In genomic region chr11:109487991-109488684, GRCm38 (mm10) we compare ENCODE assay signal across 22 mouse cellular contexts. TPM values are rescaled to one million over a fixed set of nuclear protein-coding genes. Genes with fewer than 3 reads are reported as not detected.
DNase-seq lines count a peak whose midpoint lies in the region; ATAC-seq and TF ChIP-seq lines count a peak whose summit lies in the region.
"Had no signal": no experiment of that assay in that cellular context is flagged by ENCODE, and none has a peak within 500 bp of the region (broad histone marks: within the 10 kb centered on the region; RNA-seq: fewer than 3 reads in every experiment).

No protein-coding gene starts in this region.

- no peak overlapping the region for H3K4me3 ChIP-seq in lung, postnatal 0 days (ENCODE audit: low read depth, low read length)
- H3K4me3 ChIP-seq in intestine, embryonic 15.5 days (replicated peaks): no peak overlapping the region
- H3K4me3 ChIP-seq: forebrain, embryonic 10.5 days; heart, embryonic 12.5 days; kidney, embryonic 15.5 days; midbrain, embryonic 13.5 days; neural tube, embryonic 15.5 days had no signal

- H3K36me3 ChIP-seq in lung, postnatal 0 days (ENCODE audit: insufficient read depth, low read length): no peaks in the 10 kb centered on the region
- H3K36me3 ChIP-seq in intestine, embryonic 15.5 days: no peaks in the 10 kb centered on the region
- H3K36me3 ChIP-seq: forebrain, embryonic 10.5 days; heart, embryonic 12.5 days; kidney, embryonic 15.5 days; midbrain, embryonic 13.5 days; neural tube, embryonic 15.5 days had no signal

- no peak for TF ChIP-seq EP300 in lung, postnatal 0 days (IDR thresholded peaks at IDR 0.05)

- H3K27me3 ChIP-seq in lung, postnatal 0 days (replicated peaks; ENCODE audit: insufficient read depth, low read length): no peaks in the 10 kb centered on the region
- H3K27me3 ChIP-seq in intestine, embryonic 15.5 days (replicated peaks): no peaks in the 10 kb centered on the region
- H3K27me3 ChIP-seq: heart, embryonic 12.5 days; kidney, embryonic 15.5 days; midbrain, embryonic 13.5 days; neural tube, embryonic 15.5 days; Patski had no signal

- no peaks in the 10 kb centered on the region for H3K9me3 ChIP-seq in lung, postnatal 0 days (ENCODE audit: low read length)
- H3K9me3 ChIP-seq in intestine, embryonic 15.5 days: no peaks in the 10 kb centered on the region
- H3K9me3 ChIP-seq: forebrain, embryonic 10.5 days; heart, embryonic 12.5 days; kidney, embryonic 15.5 days; midbrain, embryonic 13.5 days; neural tube, embryonic 15.5 days had no signal

- no peak overlapping the region for H3K9ac ChIP-seq in lung, postnatal 0 days (replicated peaks; ENCODE audit: low read depth)
- H3K9ac ChIP-seq in intestine, embryonic 15.5 days: no peak overlapping the region
- H3K9ac ChIP-seq: heart, embryonic 12.5 days; kidney, embryonic 15.5 days; midbrain, embryonic 13.5 days; neural tube, embryonic 15.5 days had no signal

- no peaks in the 10 kb centered on the region for H3K4me1 ChIP-seq in lung, postnatal 0 days (ENCODE audit: insufficient read depth, low read depth, low read length)
- no peaks in the 10 kb centered on the region for H3K4me1 ChIP-seq in intestine, embryonic 15.5 days (replicated peaks)
- H3K4me1 ChIP-seq: heart, embryonic 12.5 days; midbrain, embryonic 13.5 days; neural tube, embryonic 15.5 days had no signal

- peak; percentile 47 for DNase-seq in lung, postnatal 0 days (ENCODE audit: low spot score)
- no peak for DNase-seq in lung, postnatal 4 days
- DNase-seq in right cerebral cortex, adult 2 months (ENCODE audit: low spot score in 2 of 2): no peak
- DNase-seq in layer of hippocampus, adult 9-11 months: no peak
- DNase-seq in ovary, adult 18-20 months (ENCODE audit: low spot score): no peak
- DNase-seq: adrenal gland, postnatal 14 days; B cell, adult 2 months; cerebellum, adult 8-10 months; gastrocnemius, postnatal 25 days; lung, postnatal 36 days; retina, postnatal 1 day; thymus, adult 2 months had no signal

- 65% methylated on average over 10 of the region's 10 CpGs for WGBS in lung, postnatal 0 days
- 66% methylated on average over 10 of the region's 10 CpGs for WGBS in intestine, embryonic 15.5 days

- H3K27ac ChIP-seq in lung, postnatal 0 days (ENCODE audit: low read length): no peak overlapping the region
- no peak overlapping the region for H3K27ac ChIP-seq in intestine, embryonic 15.5 days
- H3K27ac ChIP-seq: forebrain, embryonic 10.5 days; hindbrain, postnatal 0 days; kidney, embryonic 15.5 days; midbrain, embryonic 13.5 days; neural tube, embryonic 15.5 days had no signal

- TF ChIP-seq CTCF in lung, postnatal 0 days (IDR thresholded peaks at IDR 0.05): no peak

- ATAC-seq in lung, postnatal 0 days: no peak; the same call in 1 of the 2 replicates
- peak; percentile 71 for ATAC-seq in intestine, embryonic 15.5 days
- peak; percentile 33; the same call in 1 of the 2 replicates for ATAC-seq in megakaryocyte progenitor cell, adult 5-6 weeks (replicated peaks; ENCODE audit: poor library complexity)
- ATAC-seq: activated CD4-positive, CD25-positive, alpha-beta regulatory T cell, adult 4 months; hindbrain, postnatal 0 days; midbrain, embryonic 13.5 days; Patski had no signal

- H3K4me2 ChIP-seq in lung, postnatal 0 days (replicated peaks; ENCODE audit: low read depth, low read length): no peak overlapping the region
- H3K4me2 ChIP-seq in intestine, embryonic 15.5 days (replicated peaks): no peak overlapping the region
- H3K4me2 ChIP-seq: heart, embryonic 12.5 days; kidney, embryonic 15.5 days; midbrain, embryonic 13.5 days; neural tube, embryonic 15.5 days had no signal

RNA-seq across cellular contexts. Expression of gene Slc16a6, which starts 14.7 kb away (rescaled TPM):
- polyA plus RNA-seq in lung, postnatal 0 days (2015; fragmentation: Nextera tagmentation; extraction: Ambion mirVana): 1.8 and 2.3 TPM in 2 replicates
- polyA plus RNA-seq in intestine, embryonic 15.5 days (2015; fragmentation: Nextera tagmentation; extraction: Ambion mirVana): 15.4 and 16.6 TPM in 2 replicates
- total RNA-seq in megakaryocyte progenitor cell, adult 5-6 weeks (2015): 40.0 and 41.6 TPM in 2 replicates
- total RNA-seq in megakaryocyte progenitor cell, adult 5-6 weeks (2017): 12.6 and 21.3 TPM in 2 replicates

RNA-seq across cellular contexts. Expression of gene Arsg, which starts 15.0 kb away (rescaled TPM):
- polyA plus RNA-seq in lung, postnatal 0 days (2015; fragmentation: Nextera tagmentation; extraction: Ambion mirVana): 6.6 and 7.1 TPM in 2 replicates
- polyA plus RNA-seq in intestine, embryonic 15.5 days (2015; fragmentation: Nextera tagmentation; extraction: Ambion mirVana): 3.3 and 3.6 TPM in 2 replicates
- 2.0 and 2.9 TPM in 2 replicates for total RNA-seq in megakaryocyte progenitor cell, adult 5-6 weeks (2015)
- total RNA-seq in megakaryocyte progenitor cell, adult 5-6 weeks (2017): 1.5 and 1.9 TPM in 2 replicates
